Mouse (Mus musculus): ENCODE measurements around the gene Ddx47. TPM values are rescaled to one million over a fixed set of nuclear protein-coding genes. Genes with fewer than 3 reads are reported as not detected.

Gene Ddx47
- polyA plus RNA-seq, 1 experiment: 18.8 TPM

GRCm38 (mm10) chr6:134994031-134994651, 17.3 kb upstream of the Ddx47 start:
- TF ChIP-seq CTCF (IDR thresholded peaks at IDR 0.05; ENCODE audit: control insufficient read depth, insufficient read depth, insufficient replicate concordance, low read depth, low read length): no peak
- no peak for TF ChIP-seq POLR2A (IDR thresholded peaks at IDR 0.05; ENCODE audit: control insufficient read depth, low read depth, low read length)

GRCm38 (mm10) chr6:134994985-134995384, 16.4 kb upstream of the Ddx47 start:
- no peaks in the 10 kb centered on the region for H3K27me3 ChIP-seq (ENCODE audit: control insufficient read depth, insufficient read depth, low read length)
- H3K4me3 ChIP-seq (ENCODE audit: control insufficient read depth, low read depth, low read length): no peak overlapping the region
- no peak overlapping the region for H3K27ac ChIP-seq (ENCODE audit: control insufficient read depth, insufficient read depth, low read depth, low read length)
- TF ChIP-seq POLR2A (IDR thresholded peaks at IDR 0.05; ENCODE audit: control insufficient read depth, low read depth, low read length) (no peak), CTCF (IDR thresholded peaks at IDR 0.05; ENCODE audit: control insufficient read depth, insufficient read depth, insufficient replicate concordance, low read depth, low read length) (no peak)
- no peaks in the 10 kb centered on the region for H3K36me3 ChIP-seq (ENCODE audit: control insufficient read depth, insufficient read depth, low read length)
- H3K4me1 ChIP-seq (ENCODE audit: control insufficient read depth, insufficient read depth, low read length): no peaks in the 10 kb centered on the region

More at GRCm38 (mm10) chr6:134994031-134994651, 17.3 kb upstream of the Ddx47 start:
- Histone ChIP-seq H3K27ac (ENCODE audit: control insufficient read depth, insufficient read depth, low read depth, low read length) (no peak overlapping the region), H3K4me3 (ENCODE audit: control insufficient read depth, low read depth, low read length) (no peak overlapping the region), H3K4me1 (ENCODE audit: control insufficient read depth, insufficient read depth, low read length) (no peaks in the 10 kb centered on the region), H3K27me3 (ENCODE audit: control insufficient read depth, insufficient read depth, low read length) (no peaks in the 10 kb centered on the region), H3K36me3 (ENCODE audit: control insufficient read depth, insufficient read depth, low read length) (no peaks in the 10 kb centered on the region)

GRCm38 (mm10) chr6:134996918-134997317, 14.5 kb upstream of the Ddx47 start:
- TF ChIP-seq CTCF (IDR thresholded peaks at IDR 0.05; ENCODE audit: control insufficient read depth, insufficient read depth, insufficient replicate concordance, low read depth, low read length): no peak
- TF ChIP-seq POLR2A (IDR thresholded peaks at IDR 0.05; ENCODE audit: control insufficient read depth, low read depth, low read length): no peak
- Histone ChIP-seq H3K27me3 (ENCODE audit: control insufficient read depth, insufficient read depth, low read length) (no peaks in the 10 kb centered on the region), H3K27ac (ENCODE audit: control insufficient read depth, insufficient read depth, low read depth, low read length) (no peak overlapping the region), H3K4me3 (ENCODE audit: control insufficient read depth, low read depth, low read length) (no peak overlapping the region), H3K4me1 (ENCODE audit: control insufficient read depth, insufficient read depth, low read length) (no peaks in the 10 kb centered on the region), H3K36me3 (ENCODE audit: control insufficient read depth, insufficient read depth, low read length) (no peaks in the 10 kb centered on the region)

- Histone ChIP-seq H3K4me1 (ENCODE audit: control insufficient read depth, insufficient read depth, low read length) (no peaks in the 10 kb centered on the region), H3K27me3 (ENCODE audit: control insufficient read depth, insufficient read depth, low read length) (no peaks in the 10 kb centered on the region), H3K36me3 (ENCODE audit: control insufficient read depth, insufficient read depth, low read length) (no peaks in the 10 kb centered on the region), H3K27ac (ENCODE audit: control insufficient read depth, insufficient read depth, low read depth, low read length) (no peak overlapping the region), H3K4me3 (ENCODE audit: control insufficient read depth, low read depth, low read length) (no peak overlapping the region)
- TF ChIP-seq CTCF (IDR thresholded peaks at IDR 0.05; ENCODE audit: control insufficient read depth, insufficient read depth, insufficient replicate concordance, low read depth, low read length) (no peak), POLR2A (IDR thresholded peaks at IDR 0.05; ENCODE audit: control insufficient read depth, low read depth, low read length) (no peak)
Observed at GRCm38 (mm10) chr6:134998076-134998475, 13.3 kb upstream of the Ddx47 start.

- no peak for TF ChIP-seq POLR2A (IDR thresholded peaks at IDR 0.05; ENCODE audit: control insufficient read depth, low read depth, low read length)
- no peak for TF ChIP-seq CTCF (IDR thresholded peaks at IDR 0.05; ENCODE audit: control insufficient read depth, insufficient read depth, insufficient replicate concordance, low read depth, low read length)
- Histone ChIP-seq H3K4me1 (ENCODE audit: control insufficient read depth, insufficient read depth, low read length) (no peaks in the 10 kb centered on the region), H3K27ac (ENCODE audit: control insufficient read depth, insufficient read depth, low read depth, low read length) (no peak overlapping the region), H3K36me3 (ENCODE audit: control insufficient read depth, insufficient read depth, low read length) (no peaks in the 10 kb centered on the region), H3K27me3 (ENCODE audit: control insufficient read depth, insufficient read depth, low read length) (no peaks in the 10 kb centered on the region), H3K4me3 (ENCODE audit: control insufficient read depth, low read depth, low read length) (no peak overlapping the region)
Observed at GRCm38 (mm10) chr6:134998781-134999180, 12.6 kb upstream of the Ddx47 start.

GRCm38 (mm10) chr6:135000272-135000671, 11.1 kb upstream of the Ddx47 start:
- no peaks in the 10 kb centered on the region for H3K36me3 ChIP-seq (ENCODE audit: control insufficient read depth, insufficient read depth, low read length)
- no peaks in the 10 kb centered on the region for H3K4me1 ChIP-seq (ENCODE audit: control insufficient read depth, insufficient read depth, low read length)
- H3K27ac ChIP-seq (ENCODE audit: control insufficient read depth, insufficient read depth, low read depth, low read length): no peak overlapping the region
- no peak overlapping the region for H3K4me3 ChIP-seq (ENCODE audit: control insufficient read depth, low read depth, low read length)
- no peaks in the 10 kb centered on the region for H3K27me3 ChIP-seq (ENCODE audit: control insufficient read depth, insufficient read depth, low read length)
- TF ChIP-seq CTCF (IDR thresholded peaks at IDR 0.05; ENCODE audit: control insufficient read depth, insufficient read depth, insufficient replicate concordance, low read depth, low read length): no peak
- no peak for TF ChIP-seq POLR2A (IDR thresholded peaks at IDR 0.05; ENCODE audit: control insufficient read depth, low read depth, low read length)

- H3K4me3 ChIP-seq (ENCODE audit: control insufficient read depth, low read depth, low read length): no peak overlapping the region
- no peak overlapping the region for H3K27ac ChIP-seq (ENCODE audit: control insufficient read depth, insufficient read depth, low read depth, low read length)
- H3K36me3 ChIP-seq (ENCODE audit: control insufficient read depth, insufficient read depth, low read length): no peaks in the 10 kb centered on the region
- TF ChIP-seq CTCF (IDR thresholded peaks at IDR 0.05; ENCODE audit: control insufficient read depth, insufficient read depth, insufficient replicate concordance, low read depth, low read length) (no peak), POLR2A (IDR thresholded peaks at IDR 0.05; ENCODE audit: control insufficient read depth, low read depth, low read length) (no peak)
- H3K27me3 ChIP-seq (ENCODE audit: control insufficient read depth, insufficient read depth, low read length): no peaks in the 10 kb centered on the region
- H3K4me1 ChIP-seq (ENCODE audit: control insufficient read depth, insufficient read depth, low read length): no peaks in the 10 kb centered on the region
Observed at GRCm38 (mm10) chr6:135001991-135002390, 9.4 kb upstream of the Ddx47 start.

All from testis, adult 2 months (tissue).